Mouse (Mus musculus) kidney, postnatal 14 days (tissue): Measurements from ENCODE around the gene Abhd14b.

Experiments
- DNase-seq: peaks from one replicate; pipeline ENCODE4 v3.0.0; 2022; ENCODE audit warnings: mixed read lengths

Abhd14b gene

DNA sequence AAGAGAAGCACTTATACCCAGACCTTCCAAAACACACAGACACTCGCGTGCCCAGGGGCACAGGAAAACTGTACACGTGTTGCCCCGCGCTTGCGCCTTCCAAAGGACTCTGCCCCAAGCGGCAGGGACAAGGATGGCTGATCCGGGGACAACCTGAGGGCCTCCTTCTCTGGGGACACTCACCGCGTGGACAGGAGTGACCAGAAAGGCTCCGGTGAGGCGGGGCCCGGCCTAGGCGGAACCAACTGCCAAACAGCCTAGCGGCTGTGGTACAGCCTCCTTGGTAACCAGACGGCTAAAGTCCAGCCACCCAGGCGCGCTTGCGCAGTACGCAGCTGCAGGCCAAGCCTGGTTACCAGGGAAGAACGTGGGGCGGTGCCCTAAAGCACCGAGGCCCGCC lies at the start of gene Abhd14b, which contains the start of gene Abhd14a:
Gene Abhd14b, plus strand, starts transcription at position 112 of the 400 bp plus-strand sequence.
Gene Abhd14a, minus strand, starts transcription at position 331 of the 400 bp plus-strand sequence.
- DNase-seq = peak; percentile 98

DNA sequence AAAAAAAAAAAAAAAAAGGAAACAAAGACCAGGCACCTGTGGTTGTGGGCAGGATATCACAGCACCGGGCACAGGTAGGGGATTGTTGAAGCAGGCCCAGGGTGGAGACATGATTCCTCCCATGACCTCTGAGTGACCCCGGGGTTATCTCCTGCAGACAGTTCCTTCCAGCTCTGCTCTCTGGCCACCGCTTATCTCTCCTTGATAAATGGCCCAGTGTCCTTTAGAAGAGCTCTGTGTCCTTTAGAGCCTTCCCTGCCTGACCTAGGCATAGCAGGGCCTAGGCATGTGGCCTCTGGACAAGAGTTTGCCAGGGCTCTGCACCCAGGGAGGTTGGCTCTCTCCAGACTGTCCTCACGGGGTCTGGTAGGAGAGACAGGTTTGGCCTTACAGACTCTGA lies 49.5 kb upstream of the Abhd14b start:
- DNase-seq = no peak

DNA sequence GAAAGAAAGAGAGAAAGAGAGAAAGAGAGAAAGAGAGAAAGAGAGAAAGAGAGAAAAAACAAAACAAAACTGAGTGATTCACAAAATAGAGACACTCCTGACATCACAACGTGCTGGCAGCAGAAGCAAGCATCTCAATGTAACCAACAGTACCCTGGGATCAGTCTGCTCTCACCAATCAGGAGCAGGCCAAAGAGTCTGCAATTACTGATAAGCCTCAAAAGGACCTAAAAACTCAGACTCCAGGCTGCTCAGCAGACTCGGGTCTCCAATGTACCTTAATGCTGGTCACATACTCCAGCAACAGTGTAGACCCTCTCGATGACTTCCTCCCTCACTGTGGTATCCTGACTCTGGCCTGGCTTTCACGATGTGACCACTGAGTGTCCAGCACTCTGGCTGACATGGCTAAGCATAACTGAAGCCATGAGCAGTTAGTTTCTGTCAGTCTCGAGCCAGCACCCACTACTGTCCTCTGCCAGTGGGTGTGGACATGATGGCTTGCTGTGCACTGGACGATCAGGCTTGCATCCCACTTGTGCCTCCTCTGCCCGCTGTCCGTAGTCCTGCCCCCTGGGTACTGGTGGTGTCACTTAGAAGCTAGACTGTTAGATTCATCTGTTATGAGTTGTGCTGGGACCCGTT lies 48.5 kb upstream of the Abhd14b start:
- DNase-seq = no peak

DNA sequence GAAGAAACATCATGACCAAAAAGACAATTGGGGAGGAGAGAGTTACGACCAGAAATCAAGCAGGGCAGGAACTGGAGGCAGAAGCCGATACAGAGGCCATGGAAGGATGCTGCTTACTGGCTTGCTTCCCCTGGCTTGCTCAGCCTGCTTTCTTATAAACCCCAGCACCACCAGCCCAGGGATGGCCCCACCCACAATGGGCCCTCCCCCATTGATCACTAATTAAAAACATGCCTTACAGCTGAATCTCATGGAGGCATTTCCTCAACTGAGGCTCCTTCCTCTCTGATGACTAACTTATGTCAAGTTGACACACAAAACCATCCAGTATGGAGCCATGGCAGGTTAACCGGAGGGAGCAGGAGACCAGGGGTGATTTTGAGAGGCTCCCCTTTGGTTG lies 47.5 kb upstream of the Abhd14b start:
- no peak for DNase-seq

DNA sequence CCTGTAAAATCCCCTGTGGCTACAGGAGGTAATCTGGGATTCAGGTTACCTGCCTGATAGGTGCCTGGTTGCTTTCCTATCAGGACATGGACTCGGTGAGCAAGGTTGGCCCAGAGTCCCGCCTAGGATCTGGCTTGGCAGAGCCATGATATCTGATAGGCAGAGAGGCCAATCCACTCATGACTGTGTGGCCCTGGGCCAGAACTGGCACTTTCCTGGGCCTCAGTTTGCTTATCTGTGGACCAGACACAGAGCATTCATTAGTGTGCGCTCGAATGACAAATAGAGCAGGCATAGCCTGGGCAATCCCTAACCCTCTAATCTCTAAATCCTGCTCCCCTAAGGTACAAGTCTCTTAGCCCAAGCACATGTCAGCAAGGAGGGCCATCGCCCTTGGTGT lies 45.1 kb upstream of the Abhd14b start:
- DNase-seq = no peak

DNA sequence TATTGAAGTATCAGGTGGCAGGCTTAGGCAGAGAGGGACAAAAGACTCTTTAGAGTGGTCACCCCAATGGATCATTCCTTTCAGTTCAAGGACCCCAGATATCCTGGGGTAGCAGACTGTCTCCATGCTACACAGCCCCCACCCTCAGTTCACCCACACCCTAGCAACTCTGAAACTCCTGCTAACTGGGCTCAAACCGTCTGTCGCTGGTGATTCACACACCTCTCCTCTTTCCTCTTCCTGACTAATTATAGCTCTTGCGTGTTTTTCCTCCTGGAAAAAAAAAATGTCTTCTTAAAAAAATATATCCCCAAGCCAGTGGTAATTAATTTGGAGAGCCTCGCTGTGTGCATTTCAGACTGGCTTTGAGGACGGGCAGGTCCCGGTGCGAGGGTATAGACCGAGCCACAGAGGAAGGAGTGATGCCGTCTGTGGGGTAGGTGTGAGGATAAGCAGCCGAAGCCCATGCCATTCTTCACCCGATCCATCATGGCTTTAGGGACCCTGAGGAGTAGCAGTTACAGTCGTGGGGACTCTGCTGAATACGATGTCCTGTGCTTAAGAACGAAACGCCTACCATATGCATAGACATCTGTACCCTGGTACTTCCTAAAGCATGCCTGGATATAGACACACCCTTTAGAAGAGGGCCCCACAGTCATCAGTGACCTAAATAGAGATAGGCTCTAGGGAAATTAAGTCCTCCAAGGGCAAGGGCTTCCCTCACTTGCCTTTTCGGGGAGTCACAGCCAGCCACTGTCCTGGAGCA lies 44.5 kb upstream of the Abhd14b start:
- no peak for DNase-seq

DNA sequence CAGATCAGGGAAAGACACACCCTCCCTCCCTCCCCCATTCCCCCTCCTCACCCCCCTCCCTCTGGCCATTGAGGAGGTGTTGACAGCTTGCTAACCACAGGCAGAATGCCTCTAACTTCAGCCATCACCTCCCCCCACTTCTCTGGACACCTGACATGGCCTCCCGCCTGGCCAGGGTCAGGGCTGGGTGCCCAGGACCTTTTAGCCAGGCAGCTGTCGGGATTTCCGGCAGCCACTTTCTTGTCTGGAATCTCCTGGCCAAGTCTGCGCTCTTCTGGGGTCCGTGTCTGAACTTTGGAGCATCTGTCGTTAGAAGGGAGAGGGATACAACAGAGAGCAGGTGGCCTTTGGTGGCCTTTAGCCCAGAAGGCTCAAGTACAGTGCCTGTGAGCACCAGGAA lies 42.0 kb upstream of the Abhd14b start:
- DNase-seq = peak; percentile 60

DNA sequence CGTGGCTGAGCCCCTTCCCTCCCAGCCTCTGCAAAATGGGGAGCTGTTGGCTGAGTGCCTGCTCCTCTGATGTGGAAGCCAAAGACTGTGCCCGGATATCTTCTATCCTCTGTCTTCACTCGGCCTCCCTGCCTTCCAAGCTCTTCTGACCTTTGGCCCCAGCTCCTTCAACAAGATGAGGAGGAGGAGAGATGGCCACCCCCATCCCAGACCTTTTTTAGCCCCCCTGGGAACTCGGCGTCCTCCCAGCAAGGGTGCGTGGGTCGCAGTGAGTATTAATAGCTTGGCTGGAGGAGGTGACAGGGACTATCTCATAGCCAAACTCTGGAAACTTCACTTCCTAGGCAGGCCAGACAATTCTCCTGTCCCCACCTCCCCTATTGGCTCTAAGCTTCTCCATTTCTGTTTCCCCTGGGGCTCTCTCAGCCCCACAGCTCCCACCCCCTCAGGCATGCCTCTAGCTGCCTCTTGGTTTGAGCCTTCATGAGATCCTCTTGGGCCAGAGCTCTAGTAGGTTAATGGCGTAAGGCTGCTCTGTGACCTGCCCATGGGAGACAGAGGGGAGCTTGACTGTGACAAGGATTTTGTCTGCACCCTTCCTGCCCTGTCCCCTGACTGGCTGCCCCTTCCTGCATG lies 40.7 kb upstream of the Abhd14b start:
- peak; percentile 57 for DNase-seq

DNA sequence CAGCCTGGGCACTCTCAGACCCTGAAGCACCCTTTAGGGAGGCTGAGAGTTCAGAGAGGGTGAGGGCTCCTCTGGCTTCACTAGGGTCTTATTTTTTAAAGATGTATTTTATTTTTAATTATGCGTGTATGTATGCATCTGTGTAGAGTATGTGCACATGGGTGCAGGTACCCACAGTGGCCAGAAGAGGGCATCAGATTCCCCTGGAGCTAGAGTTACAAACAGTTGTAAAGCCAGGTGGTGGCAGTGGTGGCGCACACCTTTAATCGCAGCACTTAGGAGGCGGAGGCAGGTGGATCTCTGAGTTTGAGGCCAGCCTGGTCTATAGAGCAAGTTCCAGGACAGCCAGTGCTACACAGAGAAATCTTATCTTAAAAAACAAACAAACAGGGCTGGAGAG lies 38.2 kb upstream of the Abhd14b start:
- DNase-seq = no peak

DNA sequence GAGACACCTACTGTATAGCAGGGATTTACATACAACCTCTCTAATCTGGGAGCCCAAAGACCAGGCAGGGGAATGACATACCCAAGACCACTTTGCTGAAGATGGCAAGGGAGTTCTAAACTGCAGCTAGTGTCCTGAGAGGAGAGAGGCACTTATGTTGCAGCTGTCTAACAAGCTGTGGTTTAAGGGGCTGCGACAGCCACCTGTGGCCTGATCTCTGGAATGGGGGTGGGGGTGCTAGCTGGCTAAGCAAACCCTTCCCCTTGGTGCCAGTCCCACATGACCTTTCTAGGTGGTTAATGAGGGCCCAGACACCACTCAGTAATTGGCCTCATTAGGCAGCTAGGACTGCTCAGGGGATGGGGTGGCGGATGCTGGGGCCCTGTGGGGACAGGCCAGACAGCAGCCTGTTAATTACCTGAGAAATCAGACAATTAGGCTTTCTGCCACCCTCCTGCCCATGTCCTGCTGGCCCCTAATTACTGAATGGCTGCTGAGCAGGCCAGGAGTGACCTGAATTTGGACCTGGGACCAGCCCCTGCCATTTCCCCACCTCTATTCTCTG lies 37.1 kb upstream of the Abhd14b start:
- no peak for DNase-seq

DNA sequence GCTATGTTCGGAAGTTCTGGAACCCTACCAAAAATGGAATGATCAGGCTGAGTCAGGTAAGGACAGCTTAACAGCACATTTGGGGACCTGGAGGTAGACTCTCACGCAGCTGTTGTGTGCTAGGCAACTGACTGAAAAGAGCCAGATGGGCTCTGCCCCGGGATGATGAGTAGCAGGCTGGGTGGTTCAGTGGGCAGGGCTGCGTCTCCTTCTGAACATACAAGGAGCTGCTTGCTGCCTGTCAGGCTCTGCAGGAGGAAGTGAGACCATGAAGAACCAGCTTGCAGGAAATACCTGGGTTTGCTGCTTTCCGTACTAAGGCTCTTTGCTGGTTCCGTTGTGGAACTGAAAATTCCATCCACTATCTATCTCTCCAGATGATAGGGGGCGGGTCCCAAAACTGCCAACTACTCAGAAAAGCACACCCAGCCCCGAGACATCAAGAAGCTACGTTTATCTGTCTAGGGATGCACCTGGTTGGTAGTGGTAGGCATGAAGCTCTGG lies 36.1 kb upstream of the Abhd14b start:
- no peak for DNase-seq

DNA sequence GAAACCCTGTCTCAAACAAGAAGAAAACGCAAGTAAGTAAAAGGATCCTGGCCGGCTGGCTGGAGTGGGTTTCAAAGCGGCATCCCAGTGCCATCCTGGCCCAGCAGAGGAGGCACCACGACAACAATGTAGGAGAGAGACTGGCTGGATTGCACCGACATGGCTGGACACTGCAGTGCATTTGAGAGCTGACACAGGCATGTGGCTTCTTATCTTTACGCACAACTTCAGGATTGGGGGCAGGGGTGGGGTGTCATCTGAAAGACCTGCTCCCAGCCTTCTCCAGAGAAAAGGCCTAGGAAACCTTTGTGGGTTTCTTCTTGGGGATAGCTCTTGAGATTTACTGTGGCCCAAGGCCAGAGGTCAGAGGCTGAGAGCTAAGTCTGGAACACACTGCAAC lies 35.5 kb upstream of the Abhd14b start:
- no peak for DNase-seq

DNA sequence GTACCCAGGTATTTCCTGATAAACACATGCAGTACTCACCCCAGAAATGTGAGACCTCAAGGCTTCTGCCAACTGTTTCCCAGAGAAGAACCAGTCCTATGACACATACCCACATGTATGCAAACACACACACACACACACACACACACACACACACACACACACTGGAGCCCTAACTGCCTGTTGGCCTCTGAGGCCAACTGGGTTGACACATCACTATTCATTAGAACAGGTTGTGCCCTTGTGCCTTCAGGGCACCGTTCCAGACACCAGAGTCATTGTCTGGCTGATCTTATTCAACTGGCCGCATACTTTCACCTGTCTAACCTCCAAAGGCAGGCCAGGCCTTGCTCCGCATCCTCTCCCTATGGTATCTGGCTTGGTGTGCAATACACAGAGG lies 35.0 kb upstream of the Abhd14b start:
- no peak for DNase-seq

DNA sequence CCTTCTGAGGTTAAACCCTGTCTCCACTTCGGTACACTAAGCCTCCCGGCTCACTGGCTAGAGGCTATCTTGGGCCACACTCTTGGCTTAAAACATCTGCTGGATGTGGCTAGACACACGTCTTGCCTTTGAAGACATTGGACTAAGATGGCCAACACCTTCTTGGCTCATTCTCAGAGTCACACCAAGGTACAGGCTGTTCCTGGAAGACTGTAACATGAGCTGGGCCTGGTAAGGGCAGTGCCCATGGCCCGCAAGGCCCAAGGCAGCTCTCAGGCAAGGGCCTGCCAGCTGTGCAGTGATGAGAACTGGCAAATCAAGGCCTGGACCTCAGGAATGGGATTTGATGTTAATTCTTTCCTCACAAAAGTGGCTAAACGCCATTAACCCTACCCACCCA lies 33.7 kb upstream of the Abhd14b start:
- no peak for DNase-seq

DNA sequence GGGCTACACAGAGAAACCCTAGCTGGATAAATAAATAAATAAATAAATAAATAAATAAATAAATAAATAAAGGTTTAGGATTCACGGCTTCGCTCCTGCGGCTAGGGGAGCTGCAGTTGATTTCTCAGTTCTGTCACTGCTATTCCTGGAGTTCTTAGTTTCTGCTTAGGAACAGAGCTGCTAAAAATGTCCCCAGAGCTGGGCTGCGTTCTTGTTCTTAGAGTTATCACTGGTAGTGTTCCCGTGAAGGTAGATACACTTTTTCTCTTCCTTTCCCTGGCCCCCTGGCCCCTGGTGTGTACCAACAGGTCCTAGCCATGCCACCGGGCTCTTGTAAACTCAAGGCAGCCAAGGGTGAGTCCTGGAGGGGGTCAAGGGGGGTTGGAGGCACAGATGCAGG lies 30.4 kb upstream of the Abhd14b start:
- no peak for DNase-seq

DNA sequence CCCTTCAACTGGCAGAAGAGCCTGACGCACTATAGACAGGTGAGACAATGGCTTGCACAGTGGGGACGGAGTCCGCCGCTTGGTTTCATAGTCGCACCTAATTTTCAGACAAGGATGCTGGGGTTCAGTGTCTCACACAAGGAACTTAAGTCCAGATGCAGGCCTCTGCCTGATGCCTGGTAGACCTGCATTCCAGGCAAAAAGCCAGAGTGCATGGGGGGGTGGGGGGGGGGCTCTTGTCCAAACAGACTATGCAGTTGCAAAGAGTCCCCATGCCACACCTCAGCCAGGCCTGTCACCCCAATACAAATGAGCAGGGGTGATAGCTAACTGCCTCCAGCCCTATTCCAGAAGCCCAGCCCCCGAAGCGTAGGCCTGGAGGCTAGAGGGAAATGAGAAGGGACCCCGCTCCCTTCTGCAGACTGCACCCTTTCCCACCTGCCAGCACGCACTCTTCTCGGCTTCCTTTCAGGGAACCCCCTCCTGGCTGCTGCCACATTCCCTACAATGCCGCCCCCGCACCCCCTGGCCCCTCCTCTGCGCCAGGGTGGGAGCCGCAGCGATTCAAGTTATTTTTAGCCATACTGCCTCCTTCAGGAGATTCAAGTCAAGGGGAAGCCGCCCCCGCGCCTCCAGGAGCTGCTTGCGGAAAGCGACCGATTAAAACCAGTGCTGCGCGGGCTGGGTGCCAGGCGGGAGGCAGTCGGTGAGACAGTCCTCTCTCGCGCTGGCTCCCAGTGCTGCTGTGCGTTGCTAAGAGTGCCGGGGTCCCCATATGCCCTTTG lies 29.2 kb upstream of the Abhd14b start:
- peak; percentile 90 for DNase-seq

DNA sequence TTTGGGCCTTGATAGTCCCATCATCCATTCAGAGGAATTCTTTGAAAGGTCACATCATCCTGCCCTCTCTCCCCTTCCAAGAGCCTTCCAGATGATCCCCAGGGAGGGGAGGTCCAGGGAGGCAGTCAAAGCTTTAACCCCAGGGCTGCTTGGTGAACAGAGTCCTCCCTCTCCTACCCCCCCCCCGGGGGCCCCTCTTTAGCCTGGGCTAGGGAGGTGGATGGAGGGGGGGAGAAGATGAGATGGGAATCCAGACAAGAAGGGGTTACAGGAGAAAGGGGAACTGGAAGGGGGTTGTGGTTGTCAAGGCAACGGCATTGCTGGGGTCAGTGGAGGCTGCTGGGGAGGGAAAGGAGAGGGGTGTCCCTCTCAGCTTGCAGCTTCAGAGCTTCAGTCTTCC lies 26.7 kb upstream of the Abhd14b start:
- DNase-seq = no peak

DNA sequence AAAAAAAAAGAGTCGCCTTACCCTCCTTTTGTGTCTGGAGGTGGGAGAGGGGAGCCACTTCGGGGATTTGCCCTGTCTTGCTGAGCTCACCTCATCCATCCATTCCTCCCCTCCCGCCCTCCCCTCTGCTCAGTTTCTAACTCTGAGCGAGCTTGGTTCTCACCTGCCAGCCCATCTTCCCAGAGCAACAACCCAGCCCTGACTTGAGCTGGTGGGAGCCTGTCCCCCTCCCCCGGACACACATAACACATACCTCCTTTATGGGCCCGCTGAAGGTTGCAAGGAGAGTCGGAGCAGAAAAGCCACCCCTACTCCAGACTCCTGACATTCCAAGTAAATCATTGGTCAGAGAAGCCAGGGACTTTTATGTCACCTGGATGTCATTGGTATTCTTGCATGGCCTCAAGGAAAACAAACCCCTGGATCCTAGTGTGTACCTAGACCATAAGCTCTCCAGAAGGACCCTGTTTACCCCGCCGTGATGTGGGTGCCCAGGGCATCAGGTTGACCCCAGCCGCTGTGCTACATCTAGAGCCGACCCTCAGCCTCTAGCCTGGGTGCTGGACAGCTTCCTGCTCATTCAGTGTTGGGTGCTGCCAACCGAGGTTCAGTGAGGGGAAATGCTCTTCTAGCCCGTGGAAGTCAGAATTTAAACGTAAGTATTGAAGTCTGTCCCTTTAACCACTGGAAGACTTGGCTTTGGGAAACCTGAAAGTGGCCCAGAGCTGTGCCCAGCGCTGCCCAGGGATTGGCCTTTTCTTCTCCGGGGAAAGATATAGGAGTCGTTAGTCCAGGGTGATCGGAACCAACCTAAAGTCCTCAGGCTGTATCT lies 26.0 kb upstream of the Abhd14b start:
- DNase-seq = no peak

DNA sequence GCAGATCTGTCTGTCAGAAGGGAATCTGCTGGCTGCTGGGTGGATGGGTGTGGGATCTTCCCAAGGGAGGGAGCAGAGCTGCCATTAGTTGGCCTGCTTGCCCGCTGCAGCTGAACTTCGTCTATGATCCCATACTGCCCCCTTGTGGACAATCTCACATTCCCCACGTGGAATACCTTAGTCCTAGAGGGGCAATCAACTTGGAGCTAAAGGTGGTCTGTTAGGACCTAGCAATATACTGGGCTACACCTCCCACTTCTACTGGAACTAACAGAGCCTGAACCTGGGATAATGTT lies 25.4 kb upstream of the Abhd14b start:
- DNase-seq = peak; percentile 92

DNA sequence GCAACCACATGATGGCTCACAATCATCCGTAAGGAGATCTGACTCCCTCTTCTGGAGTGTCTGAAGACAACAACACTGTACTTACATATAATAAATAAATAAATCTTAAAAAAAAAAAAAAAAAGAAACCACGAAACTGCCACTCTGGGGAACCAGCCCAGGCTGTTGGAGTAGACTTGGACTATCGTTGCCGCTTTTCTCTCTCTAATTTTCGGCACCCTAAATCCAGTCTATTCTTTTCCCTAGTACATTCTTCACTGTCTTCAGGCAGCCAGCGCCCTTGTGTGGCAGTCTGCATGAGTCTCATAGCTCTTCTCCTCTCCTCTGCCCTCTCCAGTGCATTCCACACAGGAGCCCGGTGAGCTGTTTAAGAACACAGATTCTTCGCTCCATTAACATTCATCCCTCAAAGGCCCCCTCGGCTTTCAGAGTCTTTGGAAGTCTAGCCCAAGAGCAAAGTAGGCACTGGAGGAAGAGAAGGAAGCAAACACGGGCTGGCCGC lies 18.5 kb upstream of the Abhd14b start:
- DNase-seq = no peak

DNA sequence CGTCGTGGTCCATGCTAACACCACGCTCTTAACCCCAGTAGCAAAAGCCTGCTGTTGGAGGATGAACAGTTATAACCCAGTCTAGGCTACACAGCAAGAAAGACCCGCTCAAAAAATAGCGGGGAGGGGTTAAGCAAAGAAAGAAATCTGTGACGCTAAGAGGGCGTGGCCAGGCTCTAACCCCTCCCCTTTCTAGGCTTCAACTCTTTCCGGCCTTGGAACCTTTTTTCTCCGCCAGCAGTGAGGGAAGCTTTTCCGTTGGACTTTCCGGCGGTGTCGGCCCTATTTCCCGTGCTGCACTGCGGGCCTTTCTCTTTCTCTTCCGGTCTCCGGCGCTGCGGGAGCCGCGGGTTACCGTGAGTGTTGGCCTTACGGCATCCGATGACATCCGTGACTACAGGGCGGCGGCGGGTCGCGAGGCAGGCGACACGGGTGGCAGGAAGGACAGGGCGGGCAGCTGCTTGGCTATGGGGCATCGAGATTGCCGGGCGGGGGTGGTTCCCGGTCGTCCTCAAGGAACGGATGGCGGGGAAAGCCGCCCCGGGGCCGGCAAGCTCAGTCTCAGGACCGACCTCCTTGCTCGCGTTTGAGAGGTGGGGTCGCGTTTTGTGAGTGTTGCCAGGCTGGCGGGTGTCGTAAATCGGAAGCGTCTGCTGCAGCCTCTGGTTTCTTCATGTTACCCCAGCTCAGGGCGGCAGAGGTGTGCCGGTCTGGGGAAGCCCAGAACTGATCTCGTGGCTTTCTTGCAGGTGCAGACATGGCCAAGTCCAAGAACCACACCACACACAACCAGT lies 17.8 kb upstream of the Abhd14b start, which contains the start of gene Rpl29:
Gene Rpl29, plus strand, starts transcription at position 234 of the 794 bp plus-strand sequence.
- peak; percentile 97 for DNase-seq
